Mouse (Mus musculus) left cerebral cortex, postnatal 14 days (tissue): Measurements from ENCODE around the gene Ptov1. TPM values are rescaled to one million over a fixed set of nuclear protein-coding genes. Genes with fewer than 3 reads are reported as not detected.

ENCODE experiments used
- DNase-seq, 2 experiments: peaks; one replicate each; pipeline ENCODE4 v3.0.0; 2021 to 2022; ENCODE audit warnings: low spot score in 2 of 2, mixed read lengths in 1 of 2
- intact Hi-C: fragments of 180-260 bp; cut with DNase I; formaldehyde crosslinking; loops from one replicate; pipeline ENCODE4 v1.15.1; 2025
- long read RNA-seq, 2 experiments: library from polyadenylated mRNA; stranded (forward); transcript quantifications; one replicate each; pipeline ENCODE4 v2.0.0; 2021
- total RNA-seq, 2 experiments: library from RNA; stranded (reverse); gene quantifications; 2 replicates each; pipeline ENCODE4 v1.2.3; 2021

Gene Ptov1
- 100 to 1,000 TPM; 263 to 271 TPM for total RNA-seq
- long read RNA-seq, experiment 1, transcript Ptov1-201 (12 exons, 1,883 nt), result major isoform, 84 of 315 reads
- long read RNA-seq, experiment 1, partial matches to known transcripts, result 25 of 315 reads
- long read RNA-seq, experiment 1, other reads (novel, unspliced or antisense), result 205 of 315 reads
- long read RNA-seq, experiment 2, transcript Ptov1-201 (12 exons, 1,883 nt), result major isoform, 74 of 275 reads
- long read RNA-seq, experiment 2, partial matches to known transcripts, result 24 of 275 reads
- long read RNA-seq, experiment 2, other reads (novel, unspliced or antisense), result 176 of 275 reads

- DNase-seq, result peak; percentile 94 to 99
- intact Hi-C loops, result no loop called here
Measured at GRCm38 (mm10) chr7:44869697-44870528, at the start of gene Ptov1. Gene Ptov1, minus strand, starts transcription at chr7:44869788.

GRCm38 (mm10) chr7:44919127-44919526 is 49.5 kb upstream of the Ptov1 start:
- intact Hi-C loops, result no loop called here

GRCm38 (mm10) chr7:44918219-44918618 is 48.6 kb upstream of the Ptov1 start:
- DNase-seq, result no peak
- intact Hi-C loops, result no loop called here

More at GRCm38 (mm10) chr7:44919127-44919526, 49.5 kb upstream of the Ptov1 start:
- no peak for DNase-seq

- no peak for DNase-seq
- intact Hi-C loops, result no loop called here
Measured at GRCm38 (mm10) chr7:44916881-44917280, 47.3 kb upstream of the Ptov1 start.

GRCm38 (mm10) chr7:44916191-44916590 is 46.6 kb upstream of the Ptov1 start:
- DNase-seq, result no peak
- intact Hi-C loops, result no loop called here

- intact Hi-C loops, result no loop called here
Measured at GRCm38 (mm10) chr7:44915314-44915713, 45.7 kb upstream of the Ptov1 start.

GRCm38 (mm10) chr7:44914396-44914795 is 44.8 kb upstream of the Ptov1 start:
- DNase-seq, result no peak

More at GRCm38 (mm10) chr7:44915314-44915713, 45.7 kb upstream of the Ptov1 start:
- DNase-seq, result no peak

GRCm38 (mm10) chr7:44908706-44909476 is 39.3 kb upstream of the Ptov1 start:
- intact Hi-C loops, result no loop called here
- no peak for DNase-seq

More at GRCm38 (mm10) chr7:44914396-44914795, 44.8 kb upstream of the Ptov1 start:
- intact Hi-C loops, result no loop called here

- no peak for DNase-seq
- intact Hi-C loops, result no loop called here
Measured at GRCm38 (mm10) chr7:44905430-44905829, 35.8 kb upstream of the Ptov1 start.

- DNase-seq, result no peak
- intact Hi-C loops, result no loop called here
Measured at GRCm38 (mm10) chr7:44901230-44901722, 31.7 kb upstream of the Ptov1 start.

GRCm38 (mm10) chr7:44900632-44901031 is 31.0 kb upstream of the Ptov1 start:
- intact Hi-C loops, result no loop called here

GRCm38 (mm10) chr7:44898607-44899006 is 29.0 kb upstream of the Ptov1 start:
- intact Hi-C loops, result no loop called here
- no peak for DNase-seq

More at GRCm38 (mm10) chr7:44900632-44901031, 31.0 kb upstream of the Ptov1 start:
- DNase-seq, result no peak

GRCm38 (mm10) chr7:44896499-44896898 is 26.9 kb upstream of the Ptov1 start:
- intact Hi-C loops, result no loop called here
- DNase-seq, result no peak

GRCm38 (mm10) chr7:44895593-44896434 is 26.2 kb upstream of the Ptov1 start, which contains the start of gene Fuz:
Gene Fuz, plus strand, starts transcription at chr7:44896079.
- intact Hi-C loops, result no loop called here
- peak; percentile 93 to 96 for DNase-seq

GRCm38 (mm10) chr7:44895206-44895592 is 25.6 kb upstream of the Ptov1 start:
- no peak for DNase-seq
- intact Hi-C loops, result no loop called here

GRCm38 (mm10) chr7:44894175-44894574 is 24.6 kb upstream of the Ptov1 start:
- intact Hi-C loops, result no loop called here

GRCm38 (mm10) chr7:44893197-44893596 is 23.6 kb upstream of the Ptov1 start:
- no peak for DNase-seq
- intact Hi-C loops, result no loop called here

More at GRCm38 (mm10) chr7:44894175-44894574, 24.6 kb upstream of the Ptov1 start:
- DNase-seq, result no peak

GRCm38 (mm10) chr7:44892276-44892921 is 22.8 kb upstream of the Ptov1 start, which contains the start of gene Med25:
Gene Med25, minus strand, starts transcription at chr7:44892712.
- intact Hi-C loops, result no loop called here
- peak; percentile 95 to 96 for DNase-seq
